Mouse (Mus musculus) C2C12 (cell line): ENCODE measurements at regions not wholly inside any gene's neighbourhood (a gene's known extent, or its start where the extent isn't known, plus 50 kb on each side); places are given as distances from the start of the nearest gene placed in this dataset.

Experiments used
- CEBPB ChIP-seq: IDR thresholded peaks from one replicate; pipeline ENCODE4 v1.6.1; 2011; ENCODE audit warnings: low read depth, mild to moderate bottlenecking, control low read depth, moderate library complexity
- CTCF ChIP-seq: IDR thresholded peaks from one replicate; pipeline ENCODE4 v1.5.1; 2011; ENCODE audit not compliant: control insufficient read depth, insufficient read depth, insufficient read length
- MAX ChIP-seq: IDR thresholded peaks from one replicate; pipeline ENCODE4 v1.6.1; 2011; ENCODE audit warnings: mild to moderate bottlenecking, control low read depth
- MYOG ChIP-seq: IDR thresholded peaks from one replicate; pipeline ENCODE4 v1.6.1; 2011; ENCODE audit not compliant: control insufficient read depth, insufficient read length; ENCODE audit errors: extremely low read depth
- USF1 ChIP-seq: IDR thresholded peaks from one replicate; pipeline ENCODE4 v1.6.1; 2011; ENCODE audit warnings: low read depth, mild to moderate bottlenecking, control low read depth, moderate library complexity

DNA sequence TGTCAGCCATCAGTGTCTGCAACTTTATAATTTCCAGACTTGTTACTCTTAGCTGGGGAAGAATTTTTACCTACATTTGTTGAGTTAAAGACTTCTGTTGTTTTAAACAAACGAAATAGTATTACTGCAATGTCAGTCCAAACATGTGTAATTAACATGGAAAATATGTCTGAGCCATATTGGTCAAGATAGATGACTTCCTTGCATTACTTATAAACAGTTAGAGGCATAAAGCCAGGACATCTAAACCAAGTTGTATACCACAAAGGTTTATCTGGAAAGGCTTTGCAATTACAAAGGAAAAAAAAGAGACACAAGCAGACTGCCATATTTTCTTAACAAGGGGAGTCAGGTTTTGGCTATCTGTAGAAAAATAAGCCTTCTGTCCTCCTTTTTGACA lies 342.2 kb upstream of the Meox2 start:
- TF ChIP-seq CTCF (no peak), CEBPB (no peak), MAX (no peak), USF1 (no peak), MYOG (no peak)
